Mouse (Mus musculus): Measurements from ENCODE around the gene Atp10a. TPM values are rescaled to one million over a fixed set of nuclear protein-coding genes. Genes with fewer than 3 reads are reported as not detected.

The Atp10a gene
- polyA plus RNA-seq, 1 experiment from 2014 or later: 3.5 TPM

DNA sequence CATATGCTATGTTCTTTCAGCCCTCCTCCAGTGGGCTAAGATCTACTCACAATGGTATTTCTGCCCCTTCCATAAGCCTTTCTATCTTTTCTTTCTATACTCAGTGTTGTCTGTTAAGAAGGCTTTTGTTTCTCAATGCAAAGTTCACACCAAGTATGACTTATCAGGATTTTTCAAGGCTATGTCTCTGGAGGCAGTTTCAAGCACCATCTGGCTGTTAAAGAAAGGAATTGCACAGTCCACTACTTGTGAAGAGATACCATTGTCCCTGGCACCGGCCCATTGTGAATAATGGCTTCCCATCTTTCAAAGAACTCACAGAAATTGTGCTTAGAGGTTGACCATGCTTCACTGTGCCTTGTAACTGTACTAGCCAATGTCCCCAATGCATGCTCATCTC, 214.7 kb downstream of the Atp10a start:
- H3K27ac ChIP-seq (ENCODE audit: low read length): no peak overlapping the region
- no peaks in the 10 kb centered on the region for H3K27me3 ChIP-seq (ENCODE audit: control insufficient read depth, insufficient read depth, low read depth, low read length)
- WGBS: 63% methylated on average over 1 of the region's 1 CpGs
- no peak overlapping the region for H3K4me3 ChIP-seq (ENCODE audit: low read length)
- ATAC-seq (ENCODE audit: low read depth): no peak
- H3K9ac ChIP-seq (ENCODE audit: low read length): no peak overlapping the region
- no peaks in the 10 kb centered on the region for H3K9me3 ChIP-seq (ENCODE audit: control insufficient read depth, low read length)
- no peak overlapping the region for H3K4me2 ChIP-seq (ENCODE audit: low read depth, low read length)
- no peaks in the 10 kb centered on the region for H3K36me3 ChIP-seq (ENCODE audit: control insufficient read depth, insufficient read depth, low read length)
- no peaks in the 10 kb centered on the region for H3K4me1 ChIP-seq (replicated peaks; ENCODE audit: control insufficient read depth, insufficient read depth, low read length)

- Histone ChIP-seq H3K27me3 (ENCODE audit: control insufficient read depth, insufficient read depth, low read depth, low read length) (no peaks in the 10 kb centered on the region), H3K4me2 (ENCODE audit: low read depth, low read length) (no peak overlapping the region), H3K9me3 (ENCODE audit: control insufficient read depth, low read length) (no peaks in the 10 kb centered on the region), H3K27ac (ENCODE audit: low read length) (no peak overlapping the region), H3K4me3 (ENCODE audit: low read length) (no peak overlapping the region), H3K36me3 (ENCODE audit: control insufficient read depth, insufficient read depth, low read length) (no peaks in the 10 kb centered on the region), H3K4me1 (replicated peaks; ENCODE audit: control insufficient read depth, insufficient read depth, low read length) (no peaks in the 10 kb centered on the region), H3K9ac (ENCODE audit: low read length) (no peak overlapping the region)
- 85% methylated on average over 1 of the region's 1 CpGs for WGBS
- no peak for ATAC-seq (ENCODE audit: low read depth)
These were observed 217.7 kb downstream of the Atp10a start for GRCm38 (mm10) chr7:58873676-58874075.
